Mouse (Mus musculus) inflammation-experienced regulatory T-cells, adult 6 months (primary cell): ENCODE measurements around the gene 1700017D01Rik. TPM values are rescaled to one million over a fixed set of nuclear protein-coding genes. Genes with fewer than 3 reads are reported as not detected.
"Not testable (repeated sequence)": the region's sequence is repeated elsewhere in the genome, so short reads cannot be mapped to it uniquely, and the experiment has no call there.

Experiments
- ATAC-seq: one replicate; pipeline ENCODE4 v1.8.0; 2017
- polyA plus RNA-seq, 3 experiments: library from polyadenylated mRNA; unstranded; fragments of 100-300 nt; shearing (Covaris generic); gene quantifications; one replicate each; pipeline ENCODE4 v1.2.1; 2017

Gene 1700017D01Rik
- polyA plus RNA-seq, result not detected

GRCm38 (mm10) chr19:11130776-11131175 lies at the start of gene 1700017D01Rik:
TSS of gene 1700017D01Rik (minus strand) at chr19:11130876.
- ATAC-seq, result not testable (repeated sequence)

GRCm38 (mm10) chr19:11177464-11177863 lies 46.8 kb upstream of the 1700017D01Rik start:
- no peak for ATAC-seq

- ATAC-seq, result no peak
Measured at GRCm38 (mm10) chr19:11165172-11165571, 34.5 kb upstream of the 1700017D01Rik start, which contains the start of gene 1700025F22Rik. TSS of gene 1700025F22Rik (minus strand) at chr19:11165320.

GRCm38 (mm10) chr19:11157890-11158289 lies 27.2 kb upstream of the 1700017D01Rik start:
- not testable (repeated sequence) for ATAC-seq

DNA sequence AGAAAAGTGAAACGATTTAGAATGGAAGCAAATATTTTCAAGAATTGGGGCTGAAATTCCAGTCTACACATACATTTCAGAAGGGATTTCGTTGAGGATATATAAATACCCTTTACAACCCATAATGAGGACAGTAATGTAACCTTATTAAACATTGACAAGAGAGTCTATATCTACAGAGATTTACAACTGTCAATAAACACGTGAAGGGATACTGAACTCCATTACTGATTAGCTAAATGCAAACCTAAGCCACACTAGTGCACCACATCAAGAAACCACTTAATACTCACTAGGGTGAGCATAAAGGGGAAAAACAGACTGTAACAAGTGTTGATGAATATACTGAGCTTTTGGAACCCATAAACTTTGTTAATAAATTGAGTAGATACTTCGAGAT lies 4.7 kb upstream of the 1700017D01Rik start:
- ATAC-seq, result no peak

GRCm38 (mm10) chr19:11134852-11135251 lies 4.2 kb upstream of the 1700017D01Rik start:
- no peak for ATAC-seq

DNA sequence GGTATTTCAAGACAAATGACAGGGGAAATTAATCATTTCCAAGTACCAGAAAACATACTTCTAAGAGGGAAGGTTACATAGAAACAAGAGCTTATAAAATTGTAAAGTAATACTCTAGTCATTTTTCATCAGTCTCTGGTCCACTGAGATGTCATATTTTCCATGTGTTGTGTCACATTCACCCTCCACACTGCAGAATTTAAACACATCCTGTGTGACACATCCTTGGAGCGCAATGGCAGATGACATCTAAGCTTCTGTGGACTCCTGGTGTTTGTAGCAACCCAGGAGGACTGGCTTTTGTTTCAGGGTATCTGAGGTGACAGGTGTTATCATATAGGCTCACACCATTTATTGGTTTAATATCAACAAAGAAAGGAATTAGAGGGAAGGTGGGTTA lies 974 bp downstream of the 1700017D01Rik start:
- ATAC-seq, result peak; percentile 56

DNA sequence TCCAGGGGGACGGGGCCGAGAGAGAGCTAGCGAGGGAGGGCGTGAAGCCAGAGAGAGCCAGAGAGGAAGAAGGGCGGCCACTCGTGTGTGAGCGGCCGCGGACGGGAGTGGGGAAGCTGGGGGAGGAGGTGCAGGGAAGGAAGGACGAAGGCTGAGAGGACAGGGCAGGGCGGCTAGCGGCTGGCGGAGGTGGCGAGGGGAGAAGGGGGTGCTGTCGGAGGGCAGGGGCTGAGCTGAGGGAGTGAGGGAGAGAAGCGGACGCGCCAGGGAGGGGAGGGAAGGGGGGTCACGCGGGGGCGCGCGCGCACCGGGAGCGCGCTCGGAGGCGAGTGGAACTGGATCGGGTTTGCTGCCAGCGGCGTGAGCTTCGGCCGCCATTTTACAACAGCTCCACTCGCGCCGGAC lies 9.7 kb downstream of the 1700017D01Rik start:
- peak; percentile 97 for ATAC-seq

DNA sequence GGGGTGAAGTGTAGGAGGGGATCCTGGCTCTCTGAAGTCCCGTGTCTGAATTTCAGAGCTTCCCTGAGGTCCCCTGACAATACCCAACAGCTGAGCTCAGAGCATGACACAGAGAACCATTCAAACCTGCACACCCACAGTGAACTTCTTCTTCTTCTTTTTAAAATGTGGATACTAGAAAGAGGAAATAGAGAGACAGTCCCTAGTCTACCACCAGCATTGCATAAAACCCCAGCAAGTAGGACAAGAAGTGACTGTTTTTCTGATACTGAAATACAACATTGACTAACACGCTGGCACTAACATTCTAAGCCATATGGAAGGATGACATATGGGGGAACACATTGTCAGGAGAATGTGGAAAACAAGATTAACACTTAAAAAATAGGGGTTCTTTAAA lies 11.3 kb downstream of the 1700017D01Rik start:
- no peak for ATAC-seq

DNA sequence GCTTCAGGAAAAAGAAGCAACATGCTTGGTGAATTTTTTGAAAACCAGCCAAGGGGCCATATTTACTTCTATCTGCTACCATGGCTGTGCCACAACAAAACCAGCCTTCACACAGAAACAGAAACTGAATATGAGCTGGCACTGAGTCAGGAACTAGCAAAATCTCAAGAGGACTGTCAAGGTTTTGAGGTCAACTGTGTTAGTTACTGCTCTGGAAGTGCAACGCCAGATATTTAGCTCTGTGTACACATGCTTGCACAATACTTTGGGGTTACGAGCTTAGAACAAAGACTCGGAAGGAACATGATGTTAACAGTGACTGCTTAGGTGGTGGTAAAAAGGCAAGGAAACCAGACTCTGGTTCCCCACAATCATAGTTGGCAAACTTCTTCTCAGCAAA lies 22.9 kb downstream of the 1700017D01Rik start:
- peak; percentile 32 for ATAC-seq

- no peak for ATAC-seq
Measured at GRCm38 (mm10) chr19:11101880-11102279, 28.8 kb downstream of the 1700017D01Rik start.

GRCm38 (mm10) chr19:11098401-11098800 lies 32.3 kb downstream of the 1700017D01Rik start:
- ATAC-seq, result no peak

DNA sequence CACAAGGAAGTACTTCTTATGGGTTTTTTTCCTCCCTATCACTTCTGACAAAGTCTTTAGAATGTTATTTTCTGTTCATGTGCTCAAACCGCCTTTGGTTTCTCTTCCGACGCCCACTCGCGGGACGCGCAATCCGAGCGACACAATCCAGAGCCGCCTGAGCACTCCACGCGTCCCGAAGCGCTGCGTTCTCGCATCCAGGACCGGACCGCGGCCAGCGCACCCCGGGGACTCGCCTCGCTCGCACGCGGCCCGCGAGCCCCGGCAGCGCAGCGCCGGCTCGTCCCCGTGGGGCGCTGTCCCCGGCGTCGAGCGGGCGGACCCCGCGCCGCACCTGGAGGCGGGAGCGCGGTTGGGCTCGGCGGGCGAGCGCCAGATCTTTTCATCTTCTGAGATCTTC lies 38.5 kb downstream of the 1700017D01Rik start:
- peak; percentile 70 for ATAC-seq

DNA sequence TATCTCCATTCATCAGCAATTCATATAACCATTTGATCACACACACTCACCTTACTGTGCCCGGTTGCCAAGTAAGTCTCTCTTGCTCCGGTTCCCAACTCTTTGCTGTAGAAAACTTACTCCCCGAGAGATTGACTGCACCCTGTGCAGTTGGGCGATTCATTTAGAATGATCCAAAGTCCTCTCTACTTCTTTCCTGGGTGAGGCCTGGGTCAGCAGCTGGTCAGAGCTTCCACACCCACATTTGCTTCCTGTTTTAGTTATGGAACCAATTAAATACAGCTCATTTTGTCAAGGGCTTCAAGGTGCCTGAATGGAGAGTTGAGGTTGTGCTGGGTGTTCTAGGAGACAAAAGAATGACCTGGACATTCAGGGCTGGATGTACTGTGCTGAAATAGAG lies 49.7 kb downstream of the 1700017D01Rik start, which contains the start of gene Ms4a8a:
Gene Ms4a8a (minus strand): TSS at position 169 of the 400 bp plus-strand sequence.
- ATAC-seq, result no peak

DNA sequence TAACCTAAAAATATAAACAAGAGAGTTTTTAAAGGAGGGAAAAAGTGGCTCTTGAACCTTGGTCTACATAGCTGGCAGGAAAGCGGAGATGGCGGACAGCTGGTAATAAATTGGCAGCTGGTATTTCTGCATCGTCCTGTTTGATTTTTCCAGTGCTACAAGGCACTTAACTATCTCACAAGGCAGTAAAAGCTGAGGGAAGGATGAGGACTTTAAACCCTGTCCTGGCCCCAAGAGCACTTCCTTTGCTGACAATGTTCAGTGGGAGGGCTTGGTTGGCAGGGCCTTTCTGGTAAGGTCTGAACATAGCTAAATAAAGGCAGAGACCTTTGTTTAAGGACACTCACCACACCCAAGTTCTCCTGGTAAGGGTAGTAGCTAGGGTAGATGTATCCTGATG lies 60.3 kb downstream of the 1700017D01Rik start:
- ATAC-seq, result no peak

- ATAC-seq, result peak; percentile 78
Measured at GRCm38 (mm10) chr19:11065202-11065875, 65.3 kb downstream of the 1700017D01Rik start.

DNA sequence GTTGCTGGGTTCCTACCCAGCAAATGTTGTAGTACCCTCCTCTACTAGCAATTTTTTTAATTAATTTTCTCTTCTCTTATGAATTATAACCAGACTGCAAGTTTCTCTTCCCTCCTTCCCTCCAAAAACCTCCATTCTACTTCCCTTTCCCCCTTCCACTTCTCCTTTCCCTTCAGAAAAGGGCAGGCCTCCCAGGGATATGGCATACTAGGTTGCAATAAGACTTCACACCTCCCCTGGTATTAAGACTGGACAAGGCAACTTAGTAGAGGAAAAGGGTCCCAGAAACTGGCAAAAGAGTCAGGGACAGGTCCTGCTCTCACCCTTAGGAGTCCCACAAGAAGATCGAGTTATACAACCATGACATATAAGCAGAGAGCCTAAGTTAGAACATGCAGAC lies 69.8 kb downstream of the 1700017D01Rik start:
- no peak for ATAC-seq

DNA sequence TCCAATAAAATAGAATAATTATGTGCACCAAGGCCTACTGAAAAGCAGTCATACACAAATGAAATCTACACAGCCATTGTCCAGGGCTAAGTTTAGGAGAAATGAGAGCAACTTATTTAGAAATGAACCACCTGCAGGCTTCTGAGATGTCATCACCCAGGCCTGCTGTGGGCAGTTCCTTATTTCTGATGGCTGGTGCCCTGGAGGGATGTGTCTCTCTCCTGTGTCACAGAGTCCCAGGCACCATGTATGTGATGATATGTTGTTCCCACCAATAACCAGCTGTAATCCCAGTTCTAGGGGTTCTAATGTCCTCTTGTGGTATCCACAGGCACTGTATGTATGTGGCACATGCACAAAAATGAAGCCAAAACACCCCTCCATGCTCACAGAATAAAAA lies 70.7 kb downstream of the 1700017D01Rik start:
- no peak for ATAC-seq

DNA sequence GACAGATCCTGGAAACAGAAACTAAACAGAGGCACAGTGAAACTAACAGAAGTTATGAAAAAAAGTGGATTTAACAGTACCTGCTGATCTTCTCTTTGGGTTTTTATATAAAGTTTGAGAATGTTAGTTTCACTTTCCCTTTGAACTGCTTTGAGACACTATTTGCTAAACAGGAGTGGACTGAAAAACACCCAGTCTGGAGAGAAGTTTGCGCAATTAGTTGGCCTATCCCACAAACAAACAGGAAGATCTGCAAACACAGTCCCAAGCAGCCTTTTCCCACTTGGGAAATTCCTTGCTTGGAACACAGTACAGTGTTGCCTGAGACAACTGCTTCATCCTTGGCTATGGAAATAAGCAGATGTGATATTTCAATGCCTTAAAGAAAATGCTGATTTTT lies 75.0 kb downstream of the 1700017D01Rik start:
- peak; percentile 62 for ATAC-seq

DNA sequence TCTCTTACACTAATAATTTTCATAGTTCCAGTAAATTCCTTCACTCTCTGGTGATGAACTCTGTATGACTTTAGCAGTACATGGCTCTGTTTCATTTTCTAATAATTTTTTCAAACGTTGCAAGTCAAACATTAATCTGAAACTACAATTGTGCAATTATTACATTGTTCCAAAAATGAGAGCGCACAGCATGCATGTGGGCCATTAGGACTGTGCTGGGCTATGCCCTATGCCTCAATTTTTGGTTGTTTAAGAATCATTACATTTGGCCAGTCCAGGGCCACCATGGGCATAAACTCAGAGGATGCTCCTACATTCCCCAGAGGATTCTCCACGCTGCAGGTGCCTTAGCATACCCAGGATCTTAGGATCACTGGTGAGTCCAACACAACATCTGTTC lies 77.4 kb downstream of the 1700017D01Rik start:
- no peak for ATAC-seq

GRCm38 (mm10) chr19:11052877-11053276 lies 77.8 kb downstream of the 1700017D01Rik start:
- ATAC-seq, result peak; percentile 60

DNA sequence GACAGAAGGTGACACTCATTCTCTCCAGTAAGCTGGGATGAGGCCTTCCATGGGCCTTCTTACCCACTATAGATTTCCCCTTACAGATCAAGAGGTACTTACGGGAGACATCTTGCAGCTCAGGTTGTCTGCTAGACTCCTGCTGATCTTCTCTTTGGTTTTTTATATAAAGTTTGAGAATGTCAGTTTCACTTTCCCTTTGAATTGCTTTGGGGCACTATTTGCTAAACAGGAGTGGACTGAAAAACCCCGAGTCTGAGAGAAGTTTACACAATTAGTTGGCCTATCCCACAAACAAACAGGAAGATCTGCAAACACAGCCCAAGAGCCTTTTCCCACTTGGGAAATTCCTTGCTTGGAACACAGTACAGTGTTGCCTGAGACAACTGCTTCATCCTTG lies 80.4 kb downstream of the 1700017D01Rik start:
- ATAC-seq, result peak; percentile 38

DNA sequence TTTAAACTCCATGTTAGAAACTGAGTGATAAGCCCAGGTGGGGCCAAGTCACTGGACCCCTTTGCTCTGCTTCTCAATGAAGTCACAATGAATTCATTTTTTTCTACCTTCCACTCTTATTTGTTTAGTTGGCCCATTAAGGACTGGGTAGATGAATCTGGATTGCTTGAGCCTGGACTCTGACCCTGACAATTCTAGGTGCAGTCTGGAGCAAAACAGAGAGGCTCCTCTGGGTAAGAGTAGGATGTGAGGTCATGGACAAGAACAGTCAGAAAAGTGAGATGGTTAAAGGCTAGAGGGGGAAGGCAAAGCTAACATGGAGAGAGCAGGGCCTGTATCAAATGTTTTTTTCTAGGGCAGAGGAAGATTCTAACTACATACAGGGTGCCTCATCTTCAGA lies 81.2 kb downstream of the 1700017D01Rik start:
- no peak for ATAC-seq

DNA sequence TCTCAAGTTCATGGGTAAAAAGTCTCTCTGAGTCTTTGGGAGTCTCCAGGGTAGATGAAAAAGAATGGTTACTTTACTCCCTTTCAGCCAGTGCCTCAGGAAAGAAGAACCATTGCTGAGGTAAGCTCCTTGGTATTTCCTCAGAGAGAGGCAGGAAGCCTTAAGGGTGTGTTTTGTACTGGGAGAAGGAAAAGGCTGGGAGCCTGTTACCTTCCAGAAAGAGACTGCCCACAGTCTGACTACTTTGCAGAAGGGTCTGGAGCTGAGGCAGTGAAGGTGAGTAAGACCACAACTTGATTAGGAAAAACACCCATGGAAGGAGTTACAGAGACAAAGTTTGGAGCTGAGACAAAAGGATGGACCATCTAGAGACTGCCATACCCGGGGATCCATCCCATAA lies 82.2 kb downstream of the 1700017D01Rik start:
- ATAC-seq, result no peak

GRCm38 (mm10) chr19:11048009-11048408 lies 82.7 kb downstream of the 1700017D01Rik start:
- peak; percentile 49 for ATAC-seq
